Mouse (Mus musculus): ENCODE results near the gene Spata25.
A peak's percentile ranks its signal among the peaks of the same experiment; 100 is the strongest.
"Not testable (repeated sequence)": the region's sequence is repeated elsewhere in the genome, so short reads cannot be mapped to it uniquely, and the experiment has no call there.

The Spata25 gene

DNA sequence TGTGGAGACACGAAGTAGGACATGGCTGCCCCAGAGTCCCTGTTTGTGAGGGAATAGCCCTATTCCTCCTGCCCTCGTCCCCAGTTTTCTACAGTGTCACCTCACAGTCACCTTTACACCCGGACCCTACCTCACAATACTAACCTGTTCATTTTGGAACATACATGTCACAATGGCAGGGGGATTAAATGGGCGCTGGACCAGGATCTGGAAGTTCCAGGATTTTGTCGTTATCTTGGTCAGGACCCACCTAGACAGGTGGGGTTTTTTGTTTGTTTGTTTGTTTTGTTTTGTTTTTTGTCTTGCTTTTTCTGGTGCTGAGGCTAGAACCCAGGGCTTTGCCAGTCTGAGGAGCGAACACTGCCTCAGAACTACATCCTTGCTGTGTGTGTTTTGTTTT, at the start of gene Spata25:
TSS of gene Spata25 (minus strand) at position 101 of the 400 bp plus-strand sequence.
- DNase-seq (ENCODE audit: low read depth, low spot score), result no peak

- DNase-seq (ENCODE audit: low read depth, low spot score), result not testable (repeated sequence)
Measured at GRCm38 (mm10) chr2:164877376-164878215, 49.3 kb upstream of the Spata25 start.

DNA sequence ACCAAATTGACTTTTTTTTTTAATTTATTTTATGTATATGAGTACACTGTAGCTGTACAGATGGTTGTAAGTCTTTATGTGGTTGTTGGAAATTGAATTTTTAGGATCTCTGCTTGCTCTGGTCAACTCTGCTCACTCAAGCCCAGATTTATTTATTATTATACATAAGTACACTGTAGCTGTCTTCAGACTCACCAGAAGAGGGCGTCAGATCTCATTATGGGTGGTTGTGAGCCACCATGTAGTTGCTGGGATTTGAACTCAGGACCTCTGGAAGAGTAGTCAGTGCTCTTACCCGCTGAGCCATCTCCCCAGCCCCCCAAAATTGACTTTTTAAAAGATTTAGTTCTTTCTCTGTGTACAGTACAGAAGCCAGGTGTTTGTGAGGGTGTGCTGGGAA, 47.3 kb upstream of the Spata25 start:
- DNase-seq (ENCODE audit: low read depth, low spot score), result not testable (repeated sequence)

GRCm38 (mm10) chr2:164874239-164874769, 46.0 kb upstream of the Spata25 start:
- no peak for DNase-seq (ENCODE audit: low read depth, low spot score)

DNA sequence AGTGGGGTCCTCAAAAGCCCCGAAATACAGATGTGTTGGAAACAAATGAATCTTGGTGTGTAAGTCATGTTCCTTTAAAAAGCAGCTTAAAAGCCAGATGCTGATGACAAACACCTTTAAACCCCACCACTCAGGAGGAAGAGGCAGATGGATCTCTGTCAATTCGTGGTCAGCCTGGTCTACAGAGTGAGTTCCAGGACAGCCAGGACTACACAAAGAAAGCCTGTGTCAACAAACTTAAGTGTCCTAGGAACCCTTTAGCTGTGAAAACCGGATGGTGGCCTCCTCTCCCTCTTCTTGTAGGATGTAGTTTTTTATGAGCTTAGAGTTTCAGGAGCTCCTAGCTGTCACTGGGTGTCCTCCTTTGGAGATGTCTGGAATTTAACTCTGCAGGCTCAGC, 45.3 kb upstream of the Spata25 start:
- no peak for DNase-seq (ENCODE audit: low read depth, low spot score)

- DNase-seq (ENCODE audit: low read depth, low spot score), result no peak
Measured at GRCm38 (mm10) chr2:164871602-164872303, 43.4 kb upstream of the Spata25 start.

DNA sequence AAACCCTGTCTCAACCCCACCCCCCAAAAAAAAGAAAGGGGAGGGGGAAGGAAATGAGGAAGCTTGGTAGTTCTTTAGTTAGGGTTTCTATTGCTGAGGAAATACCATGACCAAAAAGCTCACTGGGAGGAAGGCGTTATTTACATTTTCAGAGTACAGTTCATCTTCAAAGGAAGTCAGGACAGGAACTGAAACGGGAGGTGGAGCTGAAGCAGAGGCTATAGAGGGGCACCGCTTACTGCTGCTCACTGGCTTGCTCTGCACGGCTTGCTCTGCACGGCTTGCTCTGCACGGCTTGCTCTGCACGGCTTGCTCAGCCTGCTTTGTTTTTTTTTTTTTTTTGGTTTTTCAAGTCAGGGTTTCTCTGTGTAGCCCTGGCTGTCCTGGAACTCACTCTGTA, 40.2 kb upstream of the Spata25 start:
- no peak for DNase-seq (ENCODE audit: low read depth, low spot score)

DNA sequence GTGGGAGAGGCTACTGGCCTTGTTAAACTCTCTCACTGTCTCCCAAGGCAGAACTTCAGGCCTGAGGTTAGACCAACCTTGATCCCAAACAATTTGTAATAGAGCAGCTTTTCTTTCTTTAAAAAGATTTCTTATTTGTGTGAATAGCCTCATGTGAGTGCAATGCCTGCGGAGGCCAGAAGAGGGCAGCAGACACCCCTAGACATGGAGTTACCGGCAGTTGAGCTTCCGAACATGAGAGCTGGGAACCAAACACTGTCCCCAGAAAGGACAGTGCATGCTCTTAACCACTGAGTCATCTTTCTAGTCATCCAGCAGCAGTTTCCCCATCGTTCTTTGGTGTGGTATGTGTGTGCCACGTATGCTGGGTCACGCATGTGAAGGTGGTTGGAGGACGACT, 39.2 kb upstream of the Spata25 start:
- no peak for DNase-seq (ENCODE audit: low read depth, low spot score)

GRCm38 (mm10) chr2:164866741-164867551, 38.6 kb upstream of the Spata25 start:
- peak; percentile 57 for DNase-seq (ENCODE audit: low read depth, low spot score)

DNA sequence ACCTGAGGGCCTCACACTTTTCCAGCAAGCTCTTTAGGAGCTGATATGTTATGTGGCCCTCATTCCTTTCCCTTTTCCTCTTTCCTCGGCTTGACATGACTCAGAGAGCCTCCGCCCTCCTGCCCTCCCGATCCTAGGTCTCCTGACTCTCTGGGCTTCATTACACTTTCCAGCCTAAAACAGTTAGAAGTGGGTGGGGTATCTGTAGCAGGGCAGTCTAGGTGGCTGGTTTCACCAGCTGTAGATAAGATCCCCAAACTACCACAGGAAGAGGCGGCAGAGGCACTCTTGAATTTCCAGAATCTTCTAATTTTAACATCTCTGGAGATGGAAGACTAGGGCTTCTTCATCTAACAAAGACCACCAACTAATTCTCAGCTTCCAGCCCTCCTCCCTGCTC, 36.3 kb upstream of the Spata25 start:
- no peak for DNase-seq (ENCODE audit: low read depth, low spot score)

GRCm38 (mm10) chr2:164863411-164863810, 35.1 kb upstream of the Spata25 start:
- not testable (repeated sequence) for DNase-seq (ENCODE audit: low read depth, low spot score)

DNA sequence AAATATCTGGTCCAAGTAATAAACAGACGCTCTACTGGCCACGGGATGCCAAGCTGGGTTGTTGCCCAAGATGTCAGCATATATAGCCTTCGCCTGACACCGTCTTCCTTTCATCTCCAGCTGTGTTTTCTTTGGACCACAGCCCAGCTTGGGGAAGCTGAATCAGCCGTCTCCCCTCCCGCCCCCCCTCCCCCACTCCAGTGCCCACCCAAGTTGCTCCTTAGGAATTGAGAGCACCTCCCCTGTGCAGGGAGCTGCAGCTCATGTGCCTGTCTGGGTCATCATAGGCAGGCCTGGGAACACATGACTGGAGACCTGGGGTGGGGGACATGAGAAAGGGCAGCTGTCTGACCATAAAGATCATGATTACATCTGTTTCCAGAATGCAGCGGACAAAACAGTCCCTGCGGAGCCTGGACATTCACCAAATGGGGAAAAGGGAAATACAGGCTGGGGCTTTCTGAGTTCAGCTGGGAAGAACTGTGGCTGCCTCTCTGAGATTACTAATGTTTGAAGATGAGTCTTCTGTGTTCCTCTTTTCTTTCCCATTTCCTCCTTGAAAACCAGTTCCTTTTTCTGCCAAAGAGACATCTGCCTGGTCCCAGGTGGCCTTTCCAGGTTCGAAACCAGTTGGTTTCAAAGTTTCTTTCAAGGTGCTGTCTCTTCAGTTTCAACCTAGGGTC, 34.0 kb upstream of the Spata25 start:
- no peak for DNase-seq (ENCODE audit: low read depth, low spot score)

DNA sequence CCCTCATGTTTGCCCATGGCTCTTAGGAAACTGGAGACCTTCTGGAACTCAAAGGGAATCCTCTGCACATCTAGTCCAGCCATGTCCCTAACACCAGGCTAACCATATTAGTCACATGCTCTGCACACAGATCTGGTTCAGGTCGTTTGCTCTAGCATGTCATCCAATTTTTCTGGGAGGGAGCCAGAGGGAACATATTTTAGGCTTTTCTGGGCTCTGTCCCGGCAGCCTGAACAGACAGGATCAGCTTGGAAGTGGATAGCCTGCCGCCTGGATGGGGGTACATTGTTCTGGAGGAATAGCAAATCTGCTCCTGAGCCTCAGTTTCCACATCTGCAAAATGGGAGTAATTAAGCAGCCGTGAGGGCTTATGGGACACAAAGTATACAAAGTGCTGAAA, 32.8 kb upstream of the Spata25 start:
- no peak for DNase-seq (ENCODE audit: low read depth, low spot score)

DNA sequence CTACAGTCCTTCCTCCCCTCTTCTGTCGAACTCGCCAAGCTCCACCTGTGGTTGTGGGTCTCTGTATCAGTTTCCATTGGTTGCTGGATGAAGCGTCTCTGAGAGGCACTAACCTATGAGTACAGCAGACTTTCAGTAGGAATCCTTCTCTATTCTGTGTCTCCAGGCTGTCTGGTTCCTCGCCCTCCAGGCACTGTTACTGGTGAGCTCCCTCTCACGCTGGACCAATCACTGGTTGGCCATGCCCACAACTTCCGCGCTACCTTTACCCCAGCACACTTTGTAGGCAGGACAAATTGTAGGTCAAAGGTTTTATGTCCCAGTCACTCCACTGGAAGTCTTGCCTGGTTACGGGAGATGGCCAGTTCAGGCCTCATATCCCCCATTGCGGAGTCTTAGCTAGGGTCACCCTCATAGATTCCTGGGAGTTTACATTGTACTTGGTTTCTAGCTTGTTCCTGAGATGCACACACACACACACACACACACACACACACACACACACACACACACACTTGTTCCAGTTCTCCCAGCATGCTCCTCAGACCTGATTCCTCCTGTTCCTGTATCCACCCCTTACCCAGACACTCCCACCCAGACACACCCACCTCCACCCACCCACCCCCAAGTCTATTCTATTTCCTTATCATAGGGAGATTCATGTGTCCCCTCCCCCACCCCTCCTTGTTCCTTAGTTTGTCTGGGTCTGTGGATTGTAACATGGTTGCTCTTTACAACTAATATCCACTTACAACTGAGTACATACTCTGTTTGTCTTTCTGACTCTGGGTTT, 31.5 kb upstream of the Spata25 start:
- DNase-seq (ENCODE audit: low read depth, low spot score), result no peak

DNA sequence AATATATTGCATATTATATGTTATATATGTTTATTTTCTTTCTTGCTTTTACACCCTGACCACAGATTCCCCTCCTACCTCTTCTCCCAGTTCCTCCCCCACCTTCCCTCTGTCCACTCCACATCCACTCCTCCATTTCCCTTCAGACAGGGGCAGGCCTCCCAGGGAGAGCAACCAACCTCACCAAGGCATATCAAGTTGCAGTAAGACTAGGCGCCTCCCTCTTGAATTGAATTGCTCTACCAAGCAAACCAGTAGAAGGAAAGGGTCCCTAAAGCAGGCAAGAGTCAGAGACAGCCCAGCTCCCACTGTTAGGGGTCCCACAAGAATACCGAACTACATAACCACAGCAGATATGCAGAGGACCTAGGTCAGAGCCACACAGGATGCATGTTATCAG, 30.8 kb upstream of the Spata25 start:
- DNase-seq (ENCODE audit: low read depth, low spot score), result no peak

- DNase-seq (ENCODE audit: low read depth, low spot score), result no peak
Measured at GRCm38 (mm10) chr2:164857842-164858553, 29.7 kb upstream of the Spata25 start.

DNA sequence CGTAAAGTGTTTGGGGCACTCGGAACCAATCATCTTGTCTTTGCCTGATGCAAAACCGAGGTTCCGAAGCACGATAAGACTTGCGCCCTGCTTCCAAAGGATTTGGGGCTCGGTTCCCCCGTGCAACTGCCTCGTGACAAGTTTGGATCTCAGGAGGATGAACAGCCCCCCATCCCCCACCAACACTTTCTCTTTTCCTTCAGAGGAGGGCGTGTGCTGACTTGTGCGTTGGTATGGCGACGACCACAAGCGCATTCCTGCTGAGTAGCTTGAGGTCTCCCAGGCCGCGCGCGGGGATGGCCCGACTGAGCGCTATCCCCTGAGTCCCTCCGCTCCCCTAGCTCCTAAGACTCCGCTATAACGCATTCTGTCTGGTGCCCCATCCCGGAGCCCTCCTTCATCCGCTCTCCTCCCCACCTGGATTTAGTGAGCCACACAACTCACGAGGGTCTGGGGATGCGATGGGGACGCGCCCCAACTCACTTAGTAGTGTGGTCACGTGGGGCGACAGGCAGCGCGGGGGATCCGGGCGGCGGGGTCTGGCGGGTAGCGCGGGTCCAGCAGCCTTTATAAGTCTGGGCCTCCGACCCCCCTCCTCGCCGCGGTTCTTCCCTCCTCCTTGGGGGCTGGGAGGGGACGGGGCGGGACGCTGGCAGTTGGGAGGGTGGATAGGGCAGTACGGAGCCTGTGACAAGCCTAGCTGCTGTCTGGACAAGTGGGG, 28.9 kb upstream of the Spata25 start, which contains the start of gene Pltp:
TSS of gene Pltp (minus strand) at position 611 of the 721 bp plus-strand sequence.
- DNase-seq (ENCODE audit: low read depth, low spot score), result no peak

GRCm38 (mm10) chr2:164856309-164857100, 28.2 kb upstream of the Spata25 start:
- no peak for DNase-seq (ENCODE audit: low read depth, low spot score)
